Mouse (Mus musculus) mouse trophoblast stem cell (cell line): ENCODE measurements around the gene Slc37a2.
"Not testable (repeated sequence)": the region's sequence is repeated elsewhere in the genome, so short reads cannot be mapped to it uniquely, and the experiment has no call there.

Experiments
- in situ Hi-C, 2 experiments: fragments of 300-500 bp; cut with MseI, MboI; formaldehyde crosslinking; loops; 2 replicates in 1 of 2; 3 replicates in 1 of 2; pipeline ENCODE4 v1.15.1; 2025

Gene Slc37a2

DNA sequence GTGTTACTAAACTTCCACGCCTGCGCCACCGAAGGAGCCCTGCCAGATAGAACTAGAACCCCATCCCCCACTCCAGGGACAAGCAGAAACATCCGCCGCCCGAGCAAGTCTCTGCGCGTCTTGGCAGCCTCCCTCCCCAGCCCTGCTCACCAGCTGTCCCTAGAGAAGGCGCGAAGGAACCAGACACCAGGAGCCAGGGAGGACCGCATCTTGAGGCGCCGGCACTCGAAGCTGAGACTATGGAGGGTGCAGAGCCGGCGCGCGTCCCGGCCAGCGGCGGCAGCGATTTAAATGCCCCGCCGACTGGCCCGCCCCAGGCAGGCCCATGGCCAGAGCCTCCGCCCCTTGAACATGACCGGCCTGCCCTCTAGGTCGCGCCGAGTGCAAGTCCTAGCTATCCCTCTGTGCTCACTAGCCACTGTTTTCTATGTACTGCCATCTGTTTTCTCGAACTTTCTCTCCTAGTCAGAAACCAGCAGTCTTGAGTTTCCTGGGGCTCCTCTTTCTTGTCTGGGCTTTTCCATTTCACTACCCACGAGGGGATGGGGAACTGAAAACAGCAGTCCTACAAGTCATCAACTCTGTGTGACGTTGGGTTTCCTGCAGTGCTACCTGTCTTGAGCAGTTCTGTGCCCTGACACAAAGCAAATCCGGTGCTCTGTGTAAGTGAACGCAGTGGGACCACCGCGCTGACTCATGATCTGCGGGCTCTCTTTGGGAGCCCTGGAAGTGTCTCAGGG is at the start of gene Slc37a2:
Slc37a2 (minus strand) TSS at position 590 of the 740 bp plus-strand sequence.
- in situ Hi-C loops = no loop called here

DNA sequence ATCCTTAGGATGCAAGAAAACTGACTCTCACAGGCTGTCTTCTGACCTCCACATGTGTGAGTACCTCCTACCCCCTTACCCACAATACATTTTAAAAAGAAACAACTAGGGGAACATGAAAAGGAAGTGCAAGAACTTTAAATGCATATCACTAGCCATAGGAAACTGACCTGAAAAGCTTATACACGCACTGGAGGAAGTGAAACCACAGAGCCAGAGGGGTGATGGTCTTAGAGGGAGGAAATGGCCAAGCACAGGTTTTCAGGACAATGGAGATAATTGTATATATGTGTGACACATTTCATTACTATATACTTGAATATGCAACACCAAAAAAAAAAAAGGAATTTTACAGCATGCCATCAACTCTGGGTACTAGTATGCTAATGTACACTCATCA is 46.2 kb upstream of the Slc37a2 start:
- in situ Hi-C loops = no loop called here

DNA sequence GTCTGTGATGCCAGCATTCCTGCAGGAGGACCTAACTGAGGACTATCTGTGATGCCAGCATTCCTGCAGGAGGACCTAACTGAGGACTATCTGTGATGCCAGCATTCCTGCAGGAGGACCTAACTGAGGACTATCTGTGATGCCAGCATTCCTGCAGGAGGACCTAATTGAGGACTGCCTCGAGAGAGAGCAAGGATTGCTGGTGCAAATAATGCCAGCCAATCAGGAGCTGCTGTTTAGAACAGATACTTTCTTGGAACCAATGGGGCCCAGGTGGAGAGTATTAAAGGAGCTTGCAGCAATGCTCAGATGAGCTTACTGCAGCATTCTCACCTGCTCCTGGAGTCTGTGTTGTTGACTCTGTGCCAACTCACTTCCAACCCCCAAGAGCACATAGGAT is 45.0 kb upstream of the Slc37a2 start:
- in situ Hi-C loops = not testable (repeated sequence)

DNA sequence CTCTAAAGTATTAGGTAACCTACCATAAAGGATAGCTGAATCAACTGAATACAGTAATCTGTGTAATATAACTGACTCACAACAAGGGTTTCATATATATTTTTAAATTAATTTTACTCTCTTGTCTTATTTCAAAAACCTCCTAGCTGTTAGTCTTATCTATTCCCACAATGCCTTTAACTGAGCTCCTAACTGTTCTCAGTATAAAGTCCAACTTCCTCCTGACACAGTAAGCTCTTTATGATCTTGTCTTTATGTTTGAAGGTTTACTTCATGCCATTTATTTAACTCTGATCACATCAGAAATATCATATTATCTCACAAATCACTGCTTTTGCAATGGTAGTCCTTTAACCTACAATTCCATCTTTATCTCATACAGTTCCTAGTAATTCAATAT is 40.0 kb upstream of the Slc37a2 start:
- in situ Hi-C loops = no loop called here

DNA sequence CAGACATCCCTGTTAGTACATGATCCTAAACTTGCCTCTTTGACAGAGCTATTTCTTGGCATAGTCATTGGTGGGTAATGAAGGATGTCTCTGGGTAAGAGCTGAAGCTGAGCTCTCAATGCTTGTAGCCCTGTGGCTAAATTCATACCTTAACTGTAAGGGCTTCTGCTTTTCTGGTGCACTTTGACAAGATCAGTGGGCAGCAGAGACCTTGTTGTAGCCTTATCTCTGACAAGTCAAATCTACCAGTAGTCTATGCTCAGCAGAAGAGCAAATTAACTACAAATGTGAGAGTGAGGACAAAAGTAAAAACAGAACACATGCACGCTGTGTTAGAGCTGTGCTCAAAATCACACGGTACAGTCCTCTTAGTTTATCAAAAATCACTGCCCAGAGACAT is 11.1 kb upstream of the Slc37a2 start:
- in situ Hi-C loops = no loop called here

DNA sequence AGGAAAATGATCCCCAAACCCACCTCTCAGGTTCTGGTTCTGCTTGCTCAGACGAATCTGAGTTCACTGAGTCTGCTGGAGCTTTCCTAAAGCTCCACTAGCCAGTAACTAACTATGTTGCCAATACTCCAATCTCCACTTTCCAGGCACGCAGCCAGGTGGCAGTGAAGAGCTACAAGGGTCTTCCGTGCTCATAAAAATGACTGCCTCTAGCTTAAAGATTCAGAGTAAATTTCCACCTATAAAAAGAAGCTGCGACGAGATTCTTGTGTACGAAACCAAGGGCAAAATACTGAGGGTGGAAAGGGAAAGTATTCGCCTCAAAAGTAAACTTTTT is 319 bp upstream of the Slc37a2 start:
- in situ Hi-C loops = no loop called here

DNA sequence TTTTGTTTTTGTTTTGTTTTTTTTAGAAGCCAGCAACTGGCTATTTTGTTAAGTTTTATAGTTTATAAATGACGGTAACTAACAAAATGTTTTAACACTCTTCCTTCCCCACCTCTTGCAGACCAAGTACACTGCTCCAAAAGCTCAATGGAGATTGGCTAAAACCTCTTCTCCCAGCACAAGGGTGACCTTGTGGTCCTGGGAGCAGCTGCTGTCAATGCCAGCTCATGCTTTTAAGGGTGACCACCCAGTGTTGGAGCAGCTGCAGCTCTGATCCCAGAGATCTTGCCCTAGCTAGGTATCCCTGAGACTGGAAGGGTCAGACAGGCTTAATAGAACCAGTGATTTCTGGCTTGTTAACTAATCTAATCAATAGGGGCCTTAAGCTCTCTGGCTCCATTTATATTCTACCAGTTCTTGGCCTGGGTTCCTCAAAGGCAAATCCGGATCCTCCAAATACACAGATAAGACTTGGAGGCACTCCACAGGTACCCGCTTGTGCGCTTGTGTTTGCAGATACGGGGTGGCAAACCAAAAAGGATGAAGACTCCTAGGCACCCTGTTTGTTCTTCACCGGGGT is 917 bp downstream of the Slc37a2 start:
- in situ Hi-C loops = no loop called here

DNA sequence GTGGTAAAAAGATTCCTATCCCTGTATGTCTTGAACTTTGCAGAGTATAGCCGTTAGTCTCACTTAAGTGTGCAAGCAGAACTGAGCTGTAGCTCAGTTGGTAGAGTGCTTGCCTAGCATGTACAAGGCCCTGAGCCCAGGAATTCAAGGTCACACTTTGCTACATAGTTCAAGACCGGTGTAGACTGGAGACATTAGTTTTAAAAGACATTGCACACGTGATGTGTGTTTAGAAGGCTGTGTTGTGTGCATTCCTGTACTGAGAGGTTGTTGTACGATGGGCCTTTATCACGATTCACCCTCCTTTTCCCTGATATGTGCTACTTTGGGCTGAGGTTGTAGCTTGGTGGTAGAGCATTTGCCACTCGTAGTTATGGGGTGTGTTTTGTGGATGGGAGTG is 4.9 kb downstream of the Slc37a2 start:
- in situ Hi-C loops = no loop called here

DNA sequence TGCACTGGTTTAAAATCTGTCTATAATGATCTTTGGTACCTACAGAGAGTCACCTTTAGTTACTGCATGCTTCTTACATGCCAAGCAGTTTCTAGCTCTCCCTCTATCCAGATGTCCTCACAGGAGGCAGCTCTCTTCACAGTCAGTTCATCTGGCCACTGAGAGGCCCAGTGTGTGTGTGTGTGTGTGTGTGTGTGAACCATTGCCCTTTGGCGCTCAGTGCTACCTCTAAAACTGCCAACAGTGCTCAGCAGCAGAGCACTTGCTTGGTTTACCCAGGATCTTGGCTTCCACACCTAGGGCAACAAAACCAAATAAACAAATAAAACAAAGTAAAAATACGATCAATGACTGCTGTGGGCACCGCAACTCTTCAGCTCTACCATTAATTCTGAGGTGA is 5.6 kb downstream of the Slc37a2 start:
- in situ Hi-C loops = no loop called here

DNA sequence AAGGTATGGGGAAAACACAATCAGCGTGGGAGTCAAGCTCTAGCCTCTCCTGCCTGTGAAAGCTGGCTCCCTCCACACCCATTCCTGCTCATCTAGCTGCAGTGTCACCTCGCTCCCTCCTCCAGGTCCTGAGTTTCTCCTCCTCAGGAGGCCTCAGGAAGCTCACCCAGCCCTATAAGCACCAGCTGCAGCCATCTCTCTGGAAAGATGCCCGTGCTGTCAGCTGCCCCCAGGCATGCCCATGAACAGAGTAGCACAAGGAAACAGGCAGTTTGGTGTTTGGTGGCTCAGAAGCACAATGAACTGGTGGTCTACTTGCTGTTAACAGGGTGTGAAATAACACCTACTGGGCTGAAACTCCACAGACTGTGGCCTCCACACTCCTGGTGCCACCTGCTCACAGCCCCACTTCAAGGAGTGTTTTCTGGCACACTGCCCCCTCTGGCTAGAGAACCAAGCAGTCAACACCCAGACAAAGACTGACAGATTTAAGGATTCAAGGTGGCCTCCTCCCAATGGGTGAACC is 7.1 kb downstream of the Slc37a2 start:
- in situ Hi-C loops = no loop called here

DNA sequence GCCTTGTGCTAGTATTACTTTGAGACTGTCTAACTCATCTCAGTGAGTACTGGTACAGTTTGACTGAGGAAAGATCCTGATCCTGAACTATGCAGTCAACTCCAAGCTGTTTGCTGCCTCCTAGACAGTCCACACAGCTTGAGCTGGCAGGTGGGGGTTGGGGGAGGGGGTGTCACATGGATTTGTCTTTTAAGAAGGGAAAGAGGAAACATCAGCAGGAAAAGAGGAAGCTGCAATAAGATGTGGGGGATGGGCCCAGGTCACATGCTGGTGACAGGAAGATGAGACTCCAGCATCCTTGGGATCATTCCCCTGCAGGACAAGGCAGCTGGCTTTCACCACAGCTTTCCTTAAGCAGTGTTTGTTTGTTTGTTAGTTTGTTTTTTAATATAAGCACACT is 8.1 kb downstream of the Slc37a2 start:
- in situ Hi-C loops = no loop called here

DNA sequence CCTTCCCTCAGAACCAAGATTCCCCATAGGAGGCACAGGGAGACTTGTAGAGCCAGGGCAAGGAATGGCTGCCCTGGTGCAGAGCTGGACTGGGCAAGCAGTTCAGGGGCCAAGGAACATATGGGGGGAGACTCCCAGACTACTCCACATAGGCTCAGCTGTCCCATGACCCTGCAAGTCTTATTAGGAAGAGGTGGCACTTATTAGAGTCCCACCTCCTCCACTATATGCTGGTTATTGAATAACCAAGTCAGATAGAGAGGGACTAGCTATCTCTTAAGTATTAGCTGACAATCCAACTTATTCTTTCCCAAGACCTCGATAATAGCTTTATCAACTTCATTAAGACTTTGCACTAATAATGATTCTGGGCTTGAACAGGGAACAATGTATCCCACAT is 9.7 kb downstream of the Slc37a2 start:
- in situ Hi-C loops = no loop called here

DNA sequence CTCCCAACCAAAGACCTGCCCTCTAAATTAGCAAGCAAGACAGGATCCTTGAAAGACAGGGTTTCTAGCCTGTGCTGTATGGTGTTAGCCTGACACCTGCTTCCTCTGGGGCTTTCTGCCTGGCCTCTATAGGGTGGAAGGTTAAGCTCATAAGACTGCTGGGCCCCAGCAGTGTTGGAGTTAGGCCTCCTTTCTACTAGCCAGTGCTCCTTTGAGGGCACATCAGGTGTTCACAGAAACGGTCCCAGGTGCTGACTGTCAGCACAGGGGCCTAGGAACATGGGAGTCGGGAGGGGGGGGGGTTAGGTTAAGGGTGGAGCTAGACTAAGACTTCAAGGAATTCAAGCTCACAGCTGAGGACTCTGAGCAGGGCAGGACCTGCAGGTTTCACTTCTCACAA is 10.1 kb downstream of the Slc37a2 start:
- in situ Hi-C loops = no loop called here

DNA sequence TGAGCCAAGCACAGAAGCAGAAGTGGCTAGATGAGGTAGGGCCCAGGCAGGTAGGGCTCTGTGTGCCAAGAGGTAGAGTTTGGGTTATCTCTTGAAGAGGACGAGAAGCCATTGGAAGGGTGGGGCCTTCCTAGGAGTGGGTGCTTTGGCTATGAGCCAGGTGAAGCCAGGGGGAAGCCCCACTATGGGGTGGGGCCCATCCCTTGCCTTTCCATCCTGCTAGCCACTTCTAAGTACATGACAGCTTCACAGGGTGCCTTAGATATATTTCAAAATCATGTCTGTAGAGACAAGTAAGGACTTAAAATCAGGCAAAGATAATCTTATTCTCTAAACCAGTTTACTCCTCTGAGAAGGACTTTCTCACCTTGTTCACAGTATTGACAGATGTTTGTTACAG is 10.9 kb downstream of the Slc37a2 start:
- in situ Hi-C loops = no loop called here

DNA sequence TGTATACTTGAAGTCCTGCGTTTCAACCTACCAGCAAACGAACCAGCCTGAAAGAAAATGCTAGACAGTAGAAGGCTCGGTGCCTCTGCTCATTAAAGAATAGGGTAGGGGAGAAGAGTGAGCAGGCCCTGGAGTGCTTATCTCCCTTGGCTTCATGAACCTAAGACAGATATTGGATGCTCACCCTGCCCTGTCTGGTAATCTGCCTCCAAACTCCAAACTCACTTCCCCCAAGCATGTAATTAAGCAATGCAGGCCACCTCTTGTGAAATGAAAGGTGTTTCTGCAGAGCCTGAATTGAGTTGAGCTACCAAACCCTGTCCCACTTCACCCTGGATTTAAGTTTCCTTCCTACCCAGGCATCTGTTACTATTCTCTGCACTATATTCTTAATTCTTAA is 12.8 kb downstream of the Slc37a2 start:
- in situ Hi-C loops = no loop called here

DNA sequence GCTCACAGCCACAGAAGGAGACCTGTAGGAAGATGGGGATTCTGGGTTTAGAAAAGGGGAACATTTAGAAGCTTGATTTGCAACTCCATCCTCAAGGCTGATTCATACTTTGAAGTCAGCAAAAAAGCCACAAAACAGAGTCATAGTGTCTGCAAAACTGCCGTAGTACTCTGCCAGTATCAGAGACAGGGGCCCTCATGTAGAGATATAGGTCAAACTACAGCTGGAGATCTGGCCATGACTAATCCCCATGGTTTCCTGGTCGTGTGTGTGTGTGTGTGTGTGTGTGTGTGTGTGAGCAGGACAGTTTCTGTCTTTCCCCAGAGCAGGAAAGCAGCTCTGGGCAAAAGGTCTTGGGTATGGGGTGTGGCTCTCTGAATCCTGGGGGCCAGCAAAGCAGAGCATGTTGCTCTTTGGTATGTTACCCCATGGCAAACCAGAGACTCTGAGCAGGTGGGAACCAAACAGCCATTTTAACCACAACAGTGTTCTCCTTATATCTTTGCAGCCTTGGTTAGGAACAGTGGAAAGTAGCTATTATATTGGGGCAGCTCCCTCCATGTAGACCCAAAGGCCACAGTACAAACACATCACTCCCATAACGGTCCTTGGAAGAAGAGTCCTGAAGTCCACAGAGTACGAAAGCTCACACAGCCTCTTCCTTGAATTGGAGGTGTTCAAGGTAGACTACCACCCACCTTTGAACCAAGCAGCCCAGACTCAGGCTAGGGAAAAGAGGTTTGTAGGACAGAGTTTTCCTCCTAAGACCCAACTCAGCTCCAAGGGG is 19.4 kb downstream of the Slc37a2 start:
- in situ Hi-C loops = no loop called here

DNA sequence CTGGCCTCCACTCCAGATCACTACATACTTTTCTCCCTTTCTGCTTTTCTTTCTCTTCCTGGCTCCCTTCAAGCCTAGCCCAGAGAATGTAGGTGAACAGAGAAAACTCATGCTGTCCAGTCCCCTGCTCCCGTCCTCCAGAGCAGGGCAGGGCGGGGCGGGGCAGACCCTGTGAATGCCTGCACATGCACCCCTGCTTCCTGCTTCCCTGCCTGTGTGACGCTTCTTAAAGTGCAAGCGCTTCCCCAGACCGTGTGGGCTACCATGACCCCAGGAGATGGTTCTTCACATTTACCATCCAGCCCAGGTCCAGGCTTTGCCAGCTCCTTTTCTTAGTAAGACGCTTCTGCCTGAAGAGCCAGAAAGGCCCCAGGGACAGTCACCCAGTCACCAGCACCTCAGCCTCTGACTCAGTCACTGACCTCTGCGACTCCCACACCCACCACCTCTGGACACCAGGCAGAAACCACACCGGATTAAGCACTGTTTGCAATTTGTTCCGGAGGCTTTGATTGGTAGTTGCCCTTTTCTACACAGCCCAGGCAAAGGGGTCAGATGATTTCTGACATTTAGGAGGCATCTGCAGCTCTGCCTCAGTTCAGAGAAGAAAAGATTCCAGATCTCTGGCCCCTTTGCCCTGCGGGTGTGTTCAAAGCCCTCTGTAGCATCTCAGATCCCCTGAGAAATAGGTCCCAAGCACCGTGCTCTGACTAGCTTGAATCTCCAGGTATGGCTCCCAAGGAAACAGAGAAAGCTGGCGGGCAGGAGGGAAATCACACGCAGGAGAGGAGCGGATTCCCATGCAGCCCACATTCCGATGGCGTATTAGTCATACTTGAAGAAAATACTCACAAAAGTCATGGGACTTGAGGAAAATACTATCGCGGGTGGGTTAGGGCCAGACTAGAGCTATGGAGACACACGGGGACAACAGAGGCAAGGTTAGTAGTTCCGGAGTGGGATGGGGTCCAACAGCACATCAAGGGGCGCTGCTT is 23.0 kb downstream of the Slc37a2 start:
- in situ Hi-C loops = no loop called here

DNA sequence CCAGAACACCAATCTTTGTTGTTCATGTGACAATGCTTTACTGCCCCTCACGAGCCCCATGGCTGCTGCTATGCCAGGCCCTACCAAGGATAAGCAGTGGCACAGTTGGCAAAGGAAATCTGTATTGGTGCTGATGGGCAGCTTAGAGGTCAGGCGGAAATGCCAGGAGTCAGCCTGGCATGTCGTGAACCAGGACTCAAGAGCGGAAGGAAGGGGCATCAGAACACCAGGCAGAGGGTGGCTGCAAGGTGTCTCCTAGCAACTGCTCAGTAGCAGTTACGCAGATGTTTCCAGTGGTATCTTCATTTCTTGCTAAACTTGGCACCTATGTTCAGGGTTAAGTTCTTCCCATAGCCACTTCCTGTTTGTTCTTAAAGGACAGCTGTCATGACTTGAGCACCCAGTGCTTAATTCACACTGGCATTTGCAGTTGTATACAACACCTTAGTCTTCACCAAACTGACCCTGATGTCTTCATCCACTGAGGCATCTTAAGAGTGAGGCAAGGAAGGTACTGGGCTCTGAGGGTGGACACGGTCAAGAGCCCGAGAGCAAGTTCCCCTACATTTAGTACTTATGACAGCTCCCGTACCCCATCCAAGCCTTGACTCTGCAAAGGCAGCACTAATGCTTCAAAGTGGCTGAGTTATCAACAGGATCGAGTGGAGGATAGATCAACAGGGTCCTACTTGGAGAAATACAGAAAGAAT is 24.9 kb downstream of the Slc37a2 start:
- in situ Hi-C loops = no loop called here

DNA sequence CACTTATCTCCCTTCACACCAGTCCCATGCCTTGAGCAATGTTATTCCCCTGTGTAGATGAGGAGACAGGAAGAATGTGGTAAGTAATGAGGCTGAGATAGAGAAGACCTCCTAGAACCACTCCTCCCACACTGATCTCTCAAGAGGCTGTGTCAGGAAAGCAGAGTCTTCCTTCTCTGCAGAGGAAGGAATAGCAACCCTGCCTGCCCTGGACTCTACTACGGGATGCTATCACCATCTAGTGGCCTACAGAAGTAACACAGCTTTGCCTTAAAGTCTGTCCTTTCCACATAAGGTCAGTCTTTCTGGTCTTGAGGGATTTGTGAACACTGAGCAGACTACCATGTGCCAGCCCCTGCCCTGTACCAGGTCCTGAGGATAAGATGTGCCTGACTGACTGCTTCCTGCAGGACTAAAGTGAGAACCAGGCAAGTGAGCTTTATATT is 25.6 kb downstream of the Slc37a2 start:
- in situ Hi-C loops = loop anchor here in 1 of 2 experiments (5.0 kb wide), 1 partner anchor 43 kb away; no protein-coding TSS in a partner anchor

DNA sequence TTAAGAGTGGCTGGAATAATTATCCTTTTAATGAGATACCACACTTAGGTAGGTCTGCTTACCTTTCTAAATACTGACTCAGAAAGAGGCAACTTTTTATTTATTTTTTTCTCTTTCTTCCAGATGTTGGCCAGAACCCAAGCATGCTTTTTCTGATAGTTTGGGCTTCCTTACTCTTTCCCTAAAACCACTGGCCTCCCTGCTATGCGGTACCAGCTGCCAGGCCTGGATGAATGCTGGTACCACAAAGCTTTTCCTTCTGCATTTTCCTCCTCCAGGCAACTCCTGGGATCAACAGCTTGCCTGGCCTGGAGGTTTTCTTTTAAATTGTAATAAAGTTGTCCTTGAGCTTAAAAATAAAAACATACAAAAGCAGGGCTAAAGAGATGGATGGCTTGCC is 30.0 kb downstream of the Slc37a2 start:
- in situ Hi-C loops = loop anchor here in 1 of 2 experiments (5.0 kb wide), 1 partner anchor 38 kb away; no protein-coding TSS in a partner anchor

DNA sequence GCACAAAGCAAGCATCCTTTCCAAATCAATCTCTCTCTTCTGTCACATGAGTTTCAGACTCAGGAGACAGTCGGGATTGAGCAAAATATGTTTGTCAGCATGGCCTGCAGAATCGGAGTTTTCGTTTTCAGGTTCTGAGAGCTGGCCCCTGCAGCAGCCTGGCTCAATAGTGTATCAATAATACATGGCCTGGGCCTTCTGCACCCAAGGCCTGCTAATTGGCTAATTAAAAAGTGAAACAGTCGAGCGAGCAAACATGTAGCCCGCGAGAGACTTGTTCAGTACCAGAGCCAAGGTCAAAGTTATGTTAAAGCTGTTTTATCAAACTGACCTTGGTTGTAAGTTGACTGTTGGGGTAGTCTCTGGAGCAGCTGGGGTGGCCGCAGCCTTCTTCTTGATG is 34.8 kb downstream of the Slc37a2 start:
- in situ Hi-C loops = loop anchor here in 1 of 2 experiments (5.0 kb wide), 1 partner anchor 38 kb away; no protein-coding TSS in a partner anchor
